Mouse (Mus musculus): ENCODE data around the gene Dnajc4.

GRCm38 (mm10) chr19:6975537-6976521 is 16.5 kb downstream of the Dnajc4 start, which contains the start of gene Plcb3:
- no peak for TF ChIP-seq CTCF (IDR thresholded peaks at IDR 0.05; ENCODE audit: low read depth, low read length)
- TF ChIP-seq POLR2AphosphoS5 (IDR thresholded peaks at IDR 0.05; ENCODE audit: insufficient replicate concordance, low read depth, low read length): no peak
